Mouse (Mus musculus) stomach, postnatal 0 days (tissue): ENCODE measurements at regions not wholly inside any gene's neighbourhood (a gene's known extent, or its start where the extent isn't known, plus 50 kb on each side); places are given as distances from the start of the nearest gene placed in this dataset.

Experiments used
- CTCF ChIP-seq: IDR thresholded peaks from 2 replicates; pipeline ENCODE4 v1.5.1; 2016; ENCODE audit warnings: antibody characterized with exemption, low read depth, mild to moderate bottlenecking, moderate library complexity
- EP300 ChIP-seq: optimal IDR thresholded peaks from 2 replicates; pipeline ENCODE3; 2016; ENCODE audit warnings: antibody characterized with exemption

GRCm38 (mm10) chr10:30411736-30412135 is 188.8 kb downstream of the Trmt11 start:
- no peak for TF ChIP-seq CTCF
- TF ChIP-seq EP300 = no peak
